Mouse (Mus musculus) stomach, postnatal 0 days (tissue): ENCODE data around the gene G3bp1.

ENCODE experiments used
- CTCF ChIP-seq: IDR thresholded peaks from 2 replicates; pipeline ENCODE4 v1.5.1; 2016; ENCODE audit warnings: antibody characterized with exemption, low read depth, mild to moderate bottlenecking, moderate library complexity
- EP300 ChIP-seq: optimal IDR thresholded peaks from 2 replicates; pipeline ENCODE3; 2016; ENCODE audit warnings: antibody characterized with exemption

DNA sequence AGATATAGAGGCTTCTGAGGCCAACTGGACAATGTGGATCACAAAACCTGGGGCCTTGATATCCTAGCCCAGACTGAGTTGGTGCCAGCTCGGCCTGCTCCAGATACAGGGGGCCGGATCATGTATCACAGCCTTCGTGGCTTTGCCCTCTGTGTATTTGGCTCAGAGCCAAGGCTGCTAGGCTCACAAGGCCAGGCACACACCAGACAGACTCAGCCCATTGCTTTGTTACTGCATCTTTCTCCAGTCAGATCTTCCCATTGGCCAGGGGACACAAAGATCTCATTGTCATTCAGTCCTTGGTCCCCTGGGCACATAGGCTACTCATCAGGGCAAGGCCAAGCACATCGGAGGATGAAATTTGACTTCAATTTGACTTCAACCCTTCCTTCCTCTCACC lies 45.7 kb upstream of the G3bp1 start:
- no peak for TF ChIP-seq EP300
- no peak for TF ChIP-seq CTCF
